10 mouse cellular contexts compared by ENCODE assay signal in genomic region chr8:120425199-120425941, GRCm38 (mm10).
DNase-seq lines count a peak whose midpoint lies in the region; ATAC-seq lines count a peak whose summit lies in the region.
"Had no signal": no experiment of that assay in that cellular context is flagged by ENCODE, and none has a peak within 500 bp of the region (broad histone marks: within the 10 kb centered on the region; RNA-seq: fewer than 3 reads in every experiment).

No protein-coding gene starts in this region.

- H3K9ac ChIP-seq in heart, embryonic 15.5 days, result no peak overlapping the region
- peak overlapping the region; percentile 19; the same call in 1 of the 2 replicates for H3K9ac ChIP-seq in hindbrain, embryonic 15.5 days
- H3K9ac ChIP-seq in midbrain, embryonic 15.5 days, result no peak overlapping the region; the same call in 1 of the 2 replicates

- DNase-seq in heart, adult 18-20 months, result no peak
- no peak for DNase-seq in thymus, postnatal 14 days
- DNase-seq in natural killer cell, adult 2 months (ENCODE audit: low spot score in 2 of 2), result no peak
- DNase-seq in cerebellum, adult 18-20 months, result no peak
- DNase-seq: cerebellum, adult 9-11 months had no signal

- H3K4me1 ChIP-seq in heart, embryonic 15.5 days (replicated peaks), result peaks cover 67% of the 10 kb centered on the region
- peaks cover 75% of the 10 kb centered on the region for H3K4me1 ChIP-seq in hindbrain, embryonic 15.5 days (replicated peaks)
- H3K4me1 ChIP-seq in midbrain, embryonic 15.5 days, result peaks cover 80% of the 10 kb centered on the region

- 24% methylated on average over 8 of the region's 8 CpGs for WGBS in heart, embryonic 15.5 days
- 10% methylated on average over 8 of the region's 8 CpGs for WGBS in hindbrain, embryonic 15.5 days
- 2% methylated on average over 8 of the region's 8 CpGs for WGBS in midbrain, embryonic 15.5 days

- H3K4me3 ChIP-seq in heart, embryonic 15.5 days, result no peak overlapping the region
- no peak overlapping the region for H3K4me3 ChIP-seq in hindbrain, embryonic 15.5 days
- H3K4me3 ChIP-seq in midbrain, embryonic 15.5 days, result no peak overlapping the region
- H3K4me3 ChIP-seq: myocyte had no signal

- no peaks in the 10 kb centered on the region for H3K36me3 ChIP-seq in heart, embryonic 15.5 days
- H3K36me3 ChIP-seq in hindbrain, embryonic 15.5 days, result no peaks in the 10 kb centered on the region
- H3K36me3 ChIP-seq in midbrain, embryonic 15.5 days (replicated peaks), result no peaks in the 10 kb centered on the region

- ATAC-seq in heart, embryonic 15.5 days (replicated peaks; ENCODE audit: insufficient number of reproducible peaks, insufficient read depth, low FRiP score, low read depth), result peak; percentile 68
- ATAC-seq in common myeloid progenitor, adult 5-6 weeks (replicated peaks; ENCODE audit: low read depth, poor library complexity, severe bottlenecking), result peak; percentile 17; the same call in 1 of the 2 replicates
- peak; percentile 63 for ATAC-seq in hindbrain, embryonic 15.5 days (ENCODE audit: low FRiP score, low read depth)
- peak; percentile 85 for ATAC-seq in midbrain, embryonic 15.5 days (replicated peaks)

- peak overlapping the region; percentile 71 for H3K27ac ChIP-seq in heart, embryonic 15.5 days
- H3K27ac ChIP-seq in hindbrain, embryonic 15.5 days (replicated peaks), result peak overlapping the region; percentile 89
- H3K27ac ChIP-seq in midbrain, embryonic 15.5 days, result peak overlapping the region; percentile 90

- H3K4me2 ChIP-seq in heart, embryonic 15.5 days, result peak overlapping the region; percentile 24
- H3K4me2 ChIP-seq in hindbrain, embryonic 15.5 days, result peak overlapping the region; percentile 4
- H3K4me2 ChIP-seq in midbrain, embryonic 15.5 days, result no peak overlapping the region

- H3K27me3 ChIP-seq in heart, embryonic 15.5 days, result no peaks in the 10 kb centered on the region
- H3K27me3 ChIP-seq in hindbrain, embryonic 15.5 days, result no peaks in the 10 kb centered on the region
- no peaks in the 10 kb centered on the region for H3K27me3 ChIP-seq in midbrain, embryonic 15.5 days (replicated peaks)

- H3K9me3 ChIP-seq in heart, embryonic 15.5 days (replicated peaks), result no peaks in the 10 kb centered on the region
- H3K9me3 ChIP-seq in hindbrain, embryonic 15.5 days, result no peaks in the 10 kb centered on the region
- H3K9me3 ChIP-seq in midbrain, embryonic 15.5 days, result no peaks in the 10 kb centered on the region

Comparison
In these comparisons a context has a peak if more than half of its experiments do, and no peak if none do; other contexts are left out.
1. ATAC-seq: peak in every context shown above with its lines; median percentile 85 in midbrain, embryonic 15.5 days; 68 in heart, embryonic 15.5 days; 63 in hindbrain, embryonic 15.5 days; 17 in common myeloid progenitor, adult 5-6 weeks.